Mouse (Mus musculus) liver, embryonic 11.5 days (tissue): Measurements from ENCODE around the gene Shisa7. TPM values are rescaled to one million over a fixed set of nuclear protein-coding genes. Genes with fewer than 3 reads are reported as not detected.
"Not testable (repeated sequence)": the region's sequence is repeated elsewhere in the genome, so short reads cannot be mapped to it uniquely, and the experiment has no call there.

Source experiments
- ATAC-seq: fragments of 200-750 bp; cut with Nextera tagmentation; replicated peaks from 2 replicates; pipeline ENCODE4 v1.8.0; 2017; ENCODE audit warnings: moderate number of reproducible peaks, mild to moderate bottlenecking, moderate TSS enrichment, moderate library complexity; ENCODE audit not compliant: low FRiP score
- DNase-seq: peaks from one replicate; pipeline ENCODE4 v3.0.0-alpha.2; 2017; ENCODE audit warnings: low spot score
- H3K27ac ChIP-seq: fragments of 300-500 bp; sonication (generic); 2 replicates; pipeline ENCODE4 v1.5.1; 2014; ENCODE audit warnings: mild to moderate bottlenecking, low read depth, low read length, control low read depth
- H3K27me3 ChIP-seq: fragments of 300-500 bp; sonication (generic); replicated peaks from 2 replicates; pipeline ENCODE4 v1.6.1; 2014; ENCODE audit warnings: low read length, mixed read lengths; ENCODE audit not compliant: control insufficient read depth, insufficient read depth
- H3K36me3 ChIP-seq: fragments of 300-500 bp; sonication (generic); 2 replicates; pipeline ENCODE4 v1.6.1; 2014; ENCODE audit warnings: mild to moderate bottlenecking, low read length, moderate library complexity, mixed read lengths; ENCODE audit not compliant: control insufficient read depth, insufficient read depth
- H3K4me1 ChIP-seq: fragments of 300-500 bp; sonication (generic); replicated peaks from 2 replicates; pipeline ENCODE4 v1.6.1; 2014; ENCODE audit warnings: low read length, mixed read lengths; ENCODE audit not compliant: control insufficient read depth, insufficient read depth
- H3K4me2 ChIP-seq: fragments of 300-500 bp; sonication (generic); 2 replicates; pipeline ENCODE4 v1.6.1; 2014; ENCODE audit warnings: mild to moderate bottlenecking, control low read depth, moderate library complexity
- H3K4me3 ChIP-seq: fragments of 300-500 bp; sonication (generic); 2 replicates; pipeline ENCODE4 v1.5.1; 2014; ENCODE audit warnings: low read depth, low read length, control low read depth
- H3K9ac ChIP-seq: fragments of 300-500 bp; sonication (generic); 2 replicates; pipeline ENCODE4 v1.6.1; 2014; ENCODE audit warnings: low read depth, low read length, control low read depth
- H3K9me3 ChIP-seq: fragments of 300-500 bp; sonication (generic); 2 replicates; pipeline ENCODE4 v1.6.1; 2016; ENCODE audit warnings: low read length, inconsistent platforms, mixed read lengths; ENCODE audit not compliant: control insufficient read depth
- WGBS: fragments of 180-500 bp; shearing (Covaris S2); extraction: QIAGEN DNeasy Blood & Tissue Kit; methylation state at CpG from one replicate; pipeline ENCODE4 v1.1.7; 2014; 5-methylcytosine and 5-hydroxymethylcytosine counted together
- polyA plus RNA-seq: library from polyadenylated mRNA; unstranded; fragments of >200 nt; fragmentation: Nextera tagmentation; extraction: Ambion mirVana; gene quantifications from 2 replicates; pipeline ENCODE4 v1.2.1, GENCODE M21; 2014

The Shisa7 gene
- polyA plus RNA-seq, 1 experiment from 2014 or later = 0.11 TPM

GRCm38 (mm10) chr7:4865579-4866493 is 21.3 kb upstream of the Shisa7 start:
- peak overlapping the region; percentile 44; the same call in 1 of the 2 replicates for H3K27ac ChIP-seq
- no peaks in the 10 kb centered on the region for H3K9me3 ChIP-seq
- H3K36me3 ChIP-seq = no peaks in the 10 kb centered on the region
- peak overlapping the region; percentile 73 for H3K4me2 ChIP-seq
- peak; percentile 100 for ATAC-seq
- no peaks in the 10 kb centered on the region for H3K27me3 ChIP-seq
- H3K9ac ChIP-seq = peak overlapping the region; percentile 81
- 0 out of 2 replicates have a peak, but pooled peaks cover 2% of the 10 kb centered on the region for H3K4me1 ChIP-seq
- peak; percentile 94 for DNase-seq
- H3K4me3 ChIP-seq = peak overlapping the region; percentile 59
- WGBS = 3% methylated on average over 40 of the region's 40 CpGs

- H3K36me3 ChIP-seq = no peaks in the 10 kb centered on the region
- no peaks in the 10 kb centered on the region for H3K9me3 ChIP-seq
- H3K4me2 ChIP-seq = peak overlapping the region; percentile 73
- no peaks in the 10 kb centered on the region for H3K27me3 ChIP-seq
- H3K4me1 ChIP-seq = 0 out of 2 replicates have a peak, but pooled peaks cover 2% of the 10 kb centered on the region
- peak overlapping the region; percentile 59 for H3K4me3 ChIP-seq
- no peak overlapping the region for H3K27ac ChIP-seq
- ATAC-seq (peak; percentile 52), DNase-seq (no peak)
- H3K9ac ChIP-seq = peak overlapping the region; percentile 80
- WGBS = 61% methylated on average over 5 of the region's 5 CpGs
Measured at GRCm38 (mm10) chr7:4865090-4865489, 20.6 kb upstream of the Shisa7 start.

DNA sequence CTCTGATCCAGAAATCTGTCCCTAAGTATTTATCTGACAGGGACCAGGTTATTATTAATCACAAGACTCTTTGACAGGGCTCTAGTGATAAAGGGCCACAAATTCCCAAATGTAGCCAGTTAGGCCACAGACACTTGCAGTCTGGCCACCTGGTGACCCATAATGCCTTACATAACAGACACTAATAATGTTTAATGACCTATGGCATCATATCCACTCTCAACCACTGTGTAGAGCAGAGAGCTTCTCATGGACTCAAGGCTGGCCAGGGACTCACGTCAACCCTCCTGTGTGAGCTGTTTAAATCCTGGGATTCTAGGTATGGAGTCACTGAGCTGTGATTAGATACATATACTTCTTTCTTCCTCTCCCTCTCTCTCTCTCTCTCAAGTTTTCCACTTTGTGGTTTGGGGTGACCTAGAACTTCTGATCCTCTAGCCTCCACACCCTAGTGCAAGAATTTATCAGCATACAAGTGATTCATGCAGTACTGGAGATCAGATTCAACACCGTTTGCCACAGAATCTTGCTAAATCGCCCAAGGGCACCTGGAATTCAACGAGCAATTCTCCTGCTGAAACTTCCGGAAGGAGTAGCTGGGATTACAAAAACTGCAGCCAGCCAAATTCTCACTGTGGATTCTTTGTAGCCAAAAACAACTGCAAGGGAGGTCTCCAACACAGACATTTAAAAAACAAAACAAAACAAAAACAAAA is 19.8 kb upstream of the Shisa7 start:
- DNase-seq (no peak), ATAC-seq (no peak)
- Histone ChIP-seq H3K4me2 (no peak overlapping the region), H3K9ac (no peak overlapping the region), H3K27ac (no peak overlapping the region), H3K4me3 (no peak overlapping the region), H3K4me1 (0 out of 2 replicates have a peak, but pooled peaks cover 2% of the 10 kb centered on the region), H3K36me3 (no peaks in the 10 kb centered on the region), H3K9me3 (no peaks in the 10 kb centered on the region), H3K27me3 (no peaks in the 10 kb centered on the region)
- 82% methylated on average over 5 of the region's 5 CpGs for whole genome bisulfite sequencing

GRCm38 (mm10) chr7:4863541-4864080 is 19.1 kb upstream of the Shisa7 start:
- Histone ChIP-seq H3K9me3 (no peaks in the 10 kb centered on the region), H3K27me3 (no peaks in the 10 kb centered on the region; the same call in 1 of the 2 replicates), H3K4me2 (no peak overlapping the region), H3K36me3 (no peaks in the 10 kb centered on the region), H3K4me1 (0 out of 2 replicates have a peak, but pooled peaks cover 2% of the 10 kb centered on the region), H3K27ac (no peak overlapping the region), H3K4me3 (no peak overlapping the region), H3K9ac (no peak overlapping the region)
- ATAC-seq (no peak), DNase-seq (no peak)
- 70% methylated on average over 7 of the region's 7 CpGs for WGBS

GRCm38 (mm10) chr7:4863041-4863440 is 18.5 kb upstream of the Shisa7 start:
- DNase-seq (no peak), ATAC-seq (no peak)
- Histone ChIP-seq H3K27ac (no peak overlapping the region), H3K4me2 (no peak overlapping the region), H3K4me3 (no peak overlapping the region), H3K9me3 (no peaks in the 10 kb centered on the region), H3K27me3 (no peaks in the 10 kb centered on the region; the same call in 1 of the 2 replicates), H3K9ac (no peak overlapping the region), H3K4me1 (0 out of 2 replicates have a peak, but pooled peaks cover 2% of the 10 kb centered on the region), H3K36me3 (no peaks in the 10 kb centered on the region)
- 48% methylated on average over 1 of the region's 1 CpGs for WGBS

GRCm38 (mm10) chr7:4860926-4861325 is 16.4 kb upstream of the Shisa7 start:
- H3K27me3 ChIP-seq, H3K9me3 ChIP-seq, H3K27ac ChIP-seq, DNase-seq, H3K4me2 ChIP-seq, H3K36me3 ChIP-seq, H3K4me3 ChIP-seq, H3K4me1 ChIP-seq, ATAC-seq, H3K9ac ChIP-seq: not testable (repeated sequence)
- WGBS = 76% methylated on average over 3 of the region's 3 CpGs

DNA sequence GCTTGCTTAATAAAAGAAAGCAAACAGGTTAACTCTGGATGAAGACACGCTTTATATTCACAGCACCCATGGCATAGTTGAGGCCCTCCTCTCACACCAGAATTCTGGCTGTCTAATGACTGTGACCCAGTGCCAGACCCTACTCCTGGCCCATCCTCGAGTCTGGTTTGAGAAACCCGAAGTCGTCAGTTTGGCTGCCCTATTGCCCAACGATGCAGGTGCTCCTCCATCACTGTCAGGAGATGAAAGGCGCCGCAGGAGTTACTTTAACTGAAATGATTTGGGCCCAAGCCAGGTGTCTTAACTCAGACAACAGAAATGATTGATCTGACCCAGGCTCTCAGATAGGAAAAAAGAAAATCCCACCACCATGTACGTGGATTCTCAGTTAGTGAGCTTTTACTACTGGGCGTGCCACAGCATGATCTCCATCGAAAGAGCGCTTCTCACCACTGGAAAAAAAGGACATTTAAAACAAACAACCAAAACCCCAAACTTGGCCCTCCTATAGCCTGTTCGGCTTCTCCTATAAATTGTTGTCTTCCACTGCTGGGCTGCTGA is 15.0 kb upstream of the Shisa7 start:
- no peak overlapping the region for H3K9ac ChIP-seq
- H3K4me3 ChIP-seq = no peak overlapping the region
- 67% methylated on average over 12 of the region's 12 CpGs for WGBS
- ATAC-seq (no peak), DNase-seq (no peak)
- H3K4me2 ChIP-seq = no peak overlapping the region
- no peak overlapping the region for H3K27ac ChIP-seq
- peaks cover 6% of the 10 kb centered on the region for H3K27me3 ChIP-seq
- H3K4me1 ChIP-seq = no peaks in the 10 kb centered on the region
- no peaks in the 10 kb centered on the region for H3K9me3 ChIP-seq
- no peaks in the 10 kb centered on the region for H3K36me3 ChIP-seq

DNA sequence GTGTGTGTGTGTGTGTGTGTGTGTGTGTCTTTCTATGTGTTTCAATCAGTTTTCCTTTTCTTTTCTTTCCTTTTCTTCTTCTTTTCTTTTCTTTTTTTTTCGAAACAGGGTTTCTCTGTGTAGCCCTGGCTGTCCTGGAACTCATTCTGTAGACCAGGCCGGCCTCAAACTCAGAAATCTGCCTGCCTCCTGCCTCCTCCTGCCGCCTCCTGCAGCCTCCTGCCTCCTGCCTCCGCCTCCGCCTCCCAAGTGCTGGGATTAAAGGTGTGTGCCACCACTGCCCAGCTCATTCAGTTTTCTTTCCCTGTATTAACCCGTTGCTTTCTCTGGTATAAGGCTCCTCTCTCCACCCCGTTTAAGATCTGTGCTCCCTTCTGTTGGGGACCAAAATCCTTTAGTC is 12.8 kb upstream of the Shisa7 start:
- ATAC-seq (no peak), DNase-seq (no peak)
- no peaks in the 10 kb centered on the region for H3K9me3 ChIP-seq
- no peaks in the 10 kb centered on the region for H3K4me1 ChIP-seq
- H3K4me3 ChIP-seq = no peak overlapping the region
- H3K36me3 ChIP-seq = no peaks in the 10 kb centered on the region
- no peak overlapping the region for H3K9ac ChIP-seq
- WGBS = 60% methylated on average over 7 of the region's 7 CpGs
- H3K4me2 ChIP-seq = no peak overlapping the region
- peaks cover 6% of the 10 kb centered on the region for H3K27me3 ChIP-seq
- H3K27ac ChIP-seq = no peak overlapping the region
